Mouse (Mus musculus): Measurements from ENCODE around the gene Tkt.

The Tkt gene

DNA sequence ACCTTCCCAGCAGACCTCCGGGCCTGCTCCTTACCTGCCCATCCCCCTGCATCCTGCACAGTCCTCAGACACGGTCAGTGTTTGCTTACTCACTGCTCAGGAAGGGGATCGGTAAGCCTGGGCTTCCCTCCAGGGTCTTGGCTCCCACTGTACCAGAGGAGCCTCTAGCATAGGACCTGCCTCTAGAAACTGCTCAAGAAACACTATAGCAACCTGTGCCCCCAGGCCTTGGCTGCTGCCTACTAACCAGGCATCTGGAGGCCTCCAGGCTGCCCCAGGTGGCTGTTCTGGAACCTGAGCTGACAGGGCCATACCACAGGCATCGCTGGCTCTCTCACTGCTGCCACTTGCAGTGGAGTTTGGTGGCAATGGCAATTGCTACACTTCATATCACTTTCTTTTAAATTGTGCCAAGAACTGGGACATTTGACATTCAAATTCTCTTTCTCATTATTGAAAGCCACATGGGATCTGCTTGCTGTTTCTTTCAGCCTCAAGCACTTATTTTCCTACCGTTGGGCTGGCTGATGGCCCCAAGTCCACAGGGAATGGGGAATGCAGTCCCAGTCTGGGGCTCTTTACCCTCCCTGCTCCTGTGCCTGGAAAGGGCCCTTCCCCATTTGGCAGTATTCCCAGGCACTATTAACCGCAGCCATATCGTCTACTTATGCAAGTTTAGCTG is 38.8 kb downstream of the Tkt start:
- no peak for DNase-seq

DNA sequence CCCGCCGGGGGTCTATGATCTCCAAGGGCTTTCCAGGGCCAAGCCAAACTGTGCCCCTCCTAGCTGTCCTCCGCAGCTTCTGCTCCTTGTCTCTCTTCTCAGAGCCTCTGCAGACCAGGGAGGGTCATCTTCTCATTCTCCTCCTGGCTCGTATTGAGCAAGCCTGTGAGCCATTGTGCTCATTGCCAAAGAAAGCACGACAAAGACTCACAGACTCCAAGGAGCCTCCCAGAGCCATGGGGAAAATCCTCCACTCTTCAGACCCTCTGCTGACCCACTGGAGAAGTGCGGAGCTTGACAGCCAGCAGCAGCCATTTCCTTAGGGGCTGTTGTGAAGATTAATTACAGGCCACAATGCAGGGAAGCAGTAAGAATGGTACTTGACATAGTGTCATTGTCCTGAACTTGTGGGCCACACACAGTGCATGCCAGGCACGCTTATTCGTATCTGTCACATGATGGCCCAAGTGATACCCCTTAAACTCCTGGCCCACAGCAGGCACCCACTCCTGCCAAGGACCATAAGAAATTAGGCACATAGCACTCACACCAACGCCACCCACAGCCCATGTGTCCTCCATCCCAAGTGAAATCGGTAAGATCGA is 42.0 kb downstream of the Tkt start:
- DNase-seq, result no peak

DNA sequence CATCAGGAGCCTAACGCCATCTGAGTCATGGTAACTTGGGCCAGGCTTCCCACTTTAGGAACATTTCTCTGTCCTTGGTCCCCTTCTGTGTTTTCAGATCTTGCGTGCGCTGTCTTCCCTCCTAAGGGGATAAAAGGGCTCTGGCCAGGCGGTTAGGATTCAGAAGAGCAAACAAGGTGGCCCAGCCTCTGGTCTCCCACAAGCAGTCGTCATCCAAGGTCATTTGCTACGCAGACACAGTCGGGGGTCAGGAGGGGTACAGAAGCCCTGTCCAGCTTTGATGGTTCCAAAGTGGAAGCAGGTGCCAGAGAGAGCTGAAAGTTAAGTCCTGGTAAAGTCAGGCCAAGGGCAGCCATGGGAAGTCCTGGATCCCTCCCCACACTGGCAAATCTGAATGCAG is 42.8 kb downstream of the Tkt start:
- no peak for DNase-seq

DNA sequence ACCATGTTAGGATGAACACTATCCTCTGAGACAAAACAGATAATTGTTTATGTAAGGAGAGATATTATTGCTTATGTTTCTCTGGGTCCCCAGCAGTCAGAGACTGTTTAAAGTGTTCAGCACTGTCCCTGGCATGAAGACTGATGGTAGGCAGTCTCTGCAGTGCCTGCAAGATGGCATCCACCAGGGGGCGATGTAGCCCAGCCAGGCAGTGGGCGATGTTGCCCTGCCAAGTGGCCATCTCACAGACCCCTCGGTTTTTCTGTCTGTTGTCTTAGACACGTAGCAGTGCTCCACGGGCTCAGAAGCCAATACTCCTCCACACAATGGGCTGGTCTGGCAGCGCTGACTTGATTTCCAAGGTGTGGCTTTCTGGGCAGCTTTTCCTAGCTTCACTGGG is 43.3 kb downstream of the Tkt start:
- peak; percentile 80 for DNase-seq

DNA sequence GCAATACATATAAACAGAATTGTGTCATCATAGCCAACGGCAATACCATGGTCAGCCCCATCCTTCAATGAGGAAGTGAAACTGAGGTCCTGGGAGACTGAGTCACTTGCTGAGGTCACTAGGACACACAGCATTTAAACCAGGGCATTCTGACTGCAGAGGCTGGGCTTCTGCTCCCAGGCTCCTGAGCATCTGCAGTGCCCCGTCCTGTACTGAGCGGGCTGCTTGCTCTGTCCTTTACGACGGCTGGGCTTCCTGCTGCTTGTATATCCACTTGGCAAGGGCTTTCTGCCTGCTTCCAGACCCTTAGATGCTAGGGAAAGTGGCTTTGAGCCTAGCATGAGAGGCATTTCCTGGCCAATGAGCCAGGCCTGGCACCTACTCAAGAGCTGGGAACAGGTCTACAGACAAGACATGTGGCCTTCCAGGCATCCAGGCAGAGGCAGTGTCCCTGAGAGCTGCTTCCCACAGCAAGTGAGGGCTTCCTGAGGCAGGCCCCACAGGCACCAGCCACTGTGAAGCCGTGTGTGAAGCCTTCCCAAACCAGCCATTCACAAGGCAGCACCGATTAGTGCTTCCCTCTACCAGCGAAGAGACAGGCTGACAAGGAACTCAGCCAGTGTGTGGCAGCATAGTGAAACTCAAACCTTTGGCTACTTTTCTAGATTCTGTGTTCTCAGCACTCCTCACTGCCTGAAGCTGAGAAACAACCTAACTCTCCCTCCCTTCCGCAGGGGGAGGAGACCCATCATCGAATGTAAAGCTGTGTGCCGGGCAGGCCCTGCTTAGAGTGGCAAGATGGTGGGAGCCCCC is 45.3 kb downstream of the Tkt start:
- no peak for DNase-seq

DNA sequence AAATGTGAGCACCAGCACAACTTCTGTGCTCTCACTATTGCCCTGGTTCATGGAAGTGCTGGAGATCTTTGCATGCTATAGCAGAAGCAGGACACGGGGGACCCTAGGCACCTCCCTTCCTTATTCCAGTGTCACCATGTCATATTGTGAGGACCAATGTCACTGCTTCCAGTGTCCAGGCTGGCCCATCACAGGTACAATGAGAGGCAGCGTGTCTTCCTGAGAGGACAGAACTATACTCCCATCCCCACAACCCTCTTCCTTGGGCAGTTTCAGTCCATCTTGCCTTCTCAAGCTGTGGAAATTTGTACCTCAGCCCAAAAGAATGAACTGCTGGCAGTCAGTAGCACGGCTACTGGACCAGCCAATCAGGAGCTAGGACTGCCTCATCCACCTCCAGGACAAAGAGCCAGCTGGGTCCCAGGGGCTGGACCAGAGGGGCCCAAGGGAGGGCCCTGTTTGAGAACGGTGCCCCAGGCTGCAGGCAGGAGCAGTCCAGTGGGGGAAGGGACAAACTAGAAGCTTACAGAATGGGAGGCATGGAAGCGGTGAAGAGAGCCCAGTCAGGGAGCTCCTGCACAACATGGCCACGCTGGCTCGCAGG is 46.0 kb downstream of the Tkt start:
- DNase-seq, result no peak

DNA sequence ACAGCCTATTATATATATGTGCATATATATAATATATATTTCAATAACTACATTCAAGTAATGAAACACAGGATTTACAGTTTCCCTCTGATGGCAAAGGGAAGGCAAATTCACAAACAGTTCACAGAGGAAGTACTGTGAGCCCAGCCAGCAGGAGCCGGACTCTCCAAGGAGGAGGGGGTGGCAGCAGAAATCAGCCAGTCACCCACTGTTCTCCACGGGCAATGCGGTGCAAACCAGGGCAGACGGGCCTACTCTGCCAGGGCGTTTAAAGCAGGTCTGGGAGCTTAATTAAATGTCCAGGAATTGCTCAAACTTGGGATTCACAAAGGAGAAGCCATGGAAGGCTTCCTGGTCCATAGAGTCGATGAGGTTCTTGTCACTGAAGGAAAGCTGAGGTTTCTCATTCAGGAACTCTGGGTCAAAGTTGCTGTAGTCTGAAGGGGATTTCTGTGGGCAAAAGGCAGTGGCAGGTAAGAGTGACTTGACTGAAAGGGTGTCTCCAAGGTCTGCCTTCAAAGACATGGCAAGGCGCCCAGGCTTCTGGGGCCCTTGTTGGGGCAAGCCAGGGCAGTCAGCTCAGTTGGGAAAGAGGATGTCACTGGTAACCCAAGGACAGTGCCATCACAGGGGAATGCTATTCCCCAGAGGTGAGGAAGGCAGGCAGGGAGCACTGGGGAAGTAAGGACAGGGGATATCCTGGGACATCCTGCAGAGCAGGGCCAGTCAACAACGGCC is 47.6 kb downstream of the Tkt start:
- no peak for DNase-seq

DNA sequence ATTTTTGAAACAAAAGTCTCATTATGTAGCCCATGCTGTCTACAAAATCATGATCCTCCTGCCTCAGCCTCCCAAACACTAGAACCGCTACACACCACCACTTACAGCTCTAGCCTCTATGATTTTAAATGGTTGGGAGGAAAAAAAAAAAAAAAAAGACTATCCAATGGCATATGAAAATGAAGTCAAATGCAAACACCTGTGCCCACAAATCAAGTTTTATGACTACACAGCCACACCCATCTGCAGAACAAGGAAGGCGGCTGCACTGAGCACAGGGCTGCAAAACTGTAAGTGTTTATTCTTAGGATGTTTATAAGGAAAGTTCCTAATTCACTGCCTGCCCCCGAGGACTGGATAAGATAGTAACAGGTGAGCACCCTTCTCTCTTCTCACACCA is 48.2 kb downstream of the Tkt start:
- no peak for DNase-seq

DNA sequence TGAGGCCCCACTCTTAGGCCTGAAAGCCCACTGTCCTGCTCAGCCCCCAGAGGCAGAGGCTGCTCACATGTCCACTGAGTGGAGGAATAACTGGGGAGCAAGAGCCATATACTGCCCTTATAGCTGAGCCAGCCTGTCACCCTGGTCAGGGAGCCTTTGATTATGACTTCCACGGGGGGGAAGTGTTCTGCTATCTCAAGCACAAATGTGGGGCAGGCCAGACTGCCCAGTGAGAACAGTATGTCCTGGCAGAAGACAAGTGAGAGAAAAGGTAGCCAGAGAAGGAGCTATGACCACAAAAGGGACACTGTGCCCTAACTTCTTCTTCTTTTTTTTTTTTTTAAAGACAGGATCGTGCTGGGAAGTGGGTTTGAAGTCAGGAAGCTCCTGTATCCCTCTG is 49.0 kb downstream of the Tkt start:
- DNase-seq, result no peak

DNA sequence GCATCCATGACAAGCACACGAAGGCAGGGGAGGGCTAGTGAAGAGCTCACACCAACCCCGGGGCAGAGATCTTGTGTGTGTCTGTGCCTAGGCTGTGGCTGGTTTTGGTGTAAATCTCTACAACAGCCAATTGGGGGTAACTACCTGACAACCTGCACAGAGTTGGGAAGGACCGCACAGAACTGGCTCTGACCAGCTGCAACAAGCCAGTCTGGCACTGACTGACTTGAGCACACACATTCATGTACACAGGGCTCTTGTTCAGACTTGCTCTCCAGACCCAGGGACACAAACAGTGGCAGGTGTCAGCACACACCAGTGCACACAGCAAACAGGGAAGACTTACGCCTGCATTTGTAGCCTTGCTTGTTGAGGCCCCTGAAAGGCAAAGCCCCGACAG is 58.7 kb downstream of the Tkt start:
- DNase-seq, result no peak

DNA sequence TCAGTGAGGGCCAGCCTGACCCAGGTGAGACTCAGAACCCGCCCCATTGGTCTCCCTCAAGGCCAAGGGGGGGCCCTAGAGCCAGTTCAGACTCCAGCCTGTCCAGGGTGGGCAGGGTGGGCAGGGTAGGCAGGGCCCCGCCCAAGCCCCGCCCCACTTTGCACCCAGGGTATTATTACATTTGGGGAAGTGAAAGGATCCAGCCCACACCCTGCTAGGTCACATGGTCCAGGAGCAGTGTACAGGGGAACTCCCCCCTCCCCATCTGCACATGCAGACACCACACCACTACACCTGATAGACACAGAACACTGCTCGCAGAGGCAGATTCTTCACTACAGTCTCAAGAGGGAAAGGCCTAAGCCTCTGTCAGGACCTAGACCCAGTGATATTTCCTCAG is 59.5 kb downstream of the Tkt start:
- DNase-seq, result no peak

DNA sequence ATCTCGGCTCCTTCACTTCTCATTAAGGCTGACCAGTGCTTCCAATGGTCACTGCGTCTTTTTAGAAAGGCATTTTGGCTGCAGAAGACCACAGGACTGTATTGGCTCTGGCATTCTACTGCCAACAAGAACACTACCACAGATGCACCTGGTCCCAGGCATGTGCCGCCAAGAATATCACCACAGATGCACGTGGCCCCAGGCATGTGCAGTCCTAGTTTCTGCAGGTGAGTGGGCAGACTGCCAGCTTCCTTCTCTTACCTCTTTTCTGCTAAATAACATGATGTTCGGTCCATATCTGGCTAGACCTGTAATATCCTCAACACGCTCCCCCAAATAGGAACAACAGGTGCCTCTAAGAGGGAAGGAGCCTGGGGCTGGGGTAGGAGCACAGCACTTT is 60.0 kb downstream of the Tkt start:
- DNase-seq, result no peak

DNA sequence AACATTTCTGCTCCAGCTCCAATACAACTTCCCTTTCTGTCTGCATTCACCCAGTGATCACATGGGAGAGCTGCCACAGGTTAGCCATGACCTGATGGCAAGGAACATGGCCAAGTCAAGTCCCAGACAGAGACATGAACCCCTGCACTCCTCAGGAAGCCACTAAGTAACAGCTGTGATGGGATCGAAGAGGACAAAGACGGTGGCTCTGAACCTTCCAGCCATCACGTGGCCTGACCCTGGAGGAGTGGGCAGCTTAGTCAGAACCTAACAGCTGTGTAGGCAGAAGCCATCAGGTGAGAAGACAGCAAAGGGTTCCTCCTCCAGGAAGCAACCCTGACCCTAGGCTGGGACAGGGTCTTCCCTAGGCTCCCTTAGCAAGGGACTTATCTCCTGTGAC is 61.3 kb downstream of the Tkt start:
- DNase-seq, result no peak

DNA sequence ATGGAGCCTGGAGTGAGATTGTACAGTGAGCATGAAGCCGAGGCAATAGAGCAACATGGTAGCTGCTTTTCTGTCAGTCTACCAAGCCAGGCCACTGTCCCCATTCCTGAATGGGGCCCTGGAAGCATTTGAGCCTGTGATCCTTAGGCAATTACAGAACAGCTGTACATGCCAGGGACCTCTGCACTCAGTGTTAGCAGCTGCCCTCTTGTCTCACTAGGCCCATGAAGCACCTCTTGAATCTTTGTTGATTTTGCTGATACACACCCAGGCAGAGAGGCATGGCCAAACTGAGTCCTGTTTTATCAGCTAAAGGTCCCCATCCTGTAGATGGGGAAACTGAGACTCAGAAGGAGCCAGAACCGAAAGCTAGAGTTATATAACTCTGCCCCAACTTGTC is 62.1 kb downstream of the Tkt start:
- DNase-seq, result no peak

DNA sequence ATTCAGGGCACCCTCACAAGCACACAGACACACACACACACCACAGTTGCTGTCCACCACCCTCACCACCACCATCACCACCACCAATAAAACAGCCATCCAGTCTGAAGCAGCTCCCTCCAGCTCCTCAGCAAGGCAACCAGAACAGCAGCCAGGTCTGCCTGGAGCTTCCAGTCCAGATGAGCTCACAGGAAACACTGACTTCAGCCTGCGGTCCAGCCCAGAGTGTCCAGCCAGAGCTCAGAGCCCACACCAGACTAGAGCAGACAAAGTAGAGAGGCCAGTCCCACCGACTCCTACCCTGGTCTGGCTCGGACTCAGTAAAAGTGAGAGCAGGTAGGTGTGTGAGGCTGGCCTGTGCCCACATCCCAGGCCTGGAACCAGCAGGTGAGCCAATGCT is 62.8 kb downstream of the Tkt start:
- no peak for DNase-seq

DNA sequence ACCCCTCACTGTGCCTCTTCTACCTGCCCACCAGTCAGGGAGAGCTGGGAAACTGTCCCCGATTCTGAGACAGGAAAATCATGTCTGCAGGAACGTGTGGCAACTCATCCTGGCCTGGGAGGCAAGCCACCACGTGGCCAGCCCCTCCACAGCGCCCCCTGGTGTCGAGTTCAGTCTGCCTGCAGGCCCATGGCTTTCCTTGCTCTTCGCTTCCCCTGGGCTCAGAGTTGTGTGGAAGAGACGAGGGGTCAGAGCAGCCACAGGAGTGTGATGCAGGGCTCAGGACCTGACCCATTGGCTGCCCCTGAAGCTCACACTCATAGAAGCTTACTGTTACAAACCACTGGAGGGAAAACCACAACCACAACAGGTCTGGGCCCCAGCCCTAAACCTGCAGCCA is 64.4 kb downstream of the Tkt start:
- DNase-seq, result peak; percentile 83

DNA sequence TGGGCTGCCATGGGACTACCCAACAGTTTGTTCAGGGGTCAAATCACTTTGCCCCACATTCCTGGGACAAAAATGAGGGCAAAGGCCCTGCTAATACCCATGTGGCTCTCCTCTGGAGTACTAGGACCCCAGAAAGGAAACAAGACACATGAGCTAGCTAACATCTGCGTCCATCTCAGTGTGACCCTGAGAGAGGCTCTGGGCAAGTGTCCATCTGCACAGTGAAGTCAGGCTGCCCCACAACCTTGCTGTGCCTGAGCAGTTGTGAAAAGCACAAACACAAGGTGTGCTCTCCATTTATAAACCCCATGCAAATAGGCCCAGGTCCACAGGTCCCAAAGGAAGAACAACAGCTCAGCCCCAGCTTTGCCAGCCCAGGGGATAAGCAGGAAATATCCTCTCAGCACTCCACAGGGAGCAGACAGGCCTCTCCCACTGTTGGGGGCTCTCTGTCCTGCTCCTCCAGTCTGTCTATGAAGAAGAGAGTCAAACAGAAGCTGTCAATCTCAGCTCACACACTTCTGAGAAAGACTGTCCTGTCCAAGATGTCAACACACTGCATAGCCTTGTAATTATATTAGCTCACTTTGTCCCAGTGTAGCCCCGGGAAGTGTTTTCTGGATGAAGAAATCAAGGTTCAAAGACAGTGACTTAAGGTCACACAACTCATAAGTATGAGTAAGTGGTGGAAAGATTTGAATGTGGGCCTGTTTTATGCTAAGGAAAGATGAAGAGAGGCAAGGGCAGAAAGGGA is 65.0 kb downstream of the Tkt start:
- DNase-seq, result no peak

DNA sequence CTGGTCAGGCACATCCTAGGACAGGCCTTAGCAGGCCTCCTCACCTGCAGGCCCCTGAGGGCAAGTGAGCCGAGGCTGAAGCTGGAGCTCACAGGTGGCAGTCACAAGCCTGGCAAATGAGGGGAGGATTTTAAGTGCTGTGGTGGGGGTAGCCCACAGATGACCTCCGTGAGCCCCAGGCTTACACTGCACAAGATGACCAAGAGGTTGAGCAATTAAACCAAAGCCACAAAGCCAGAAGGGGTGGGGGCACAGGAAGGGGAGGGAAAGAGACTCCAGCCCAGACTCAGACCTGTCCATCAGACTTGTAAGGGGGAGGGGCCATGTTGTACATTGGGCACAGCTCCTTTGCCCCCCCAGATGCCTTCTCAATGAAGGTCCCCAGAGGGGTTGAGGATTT is 68.6 kb downstream of the Tkt start:
- DNase-seq, result no peak

DNA sequence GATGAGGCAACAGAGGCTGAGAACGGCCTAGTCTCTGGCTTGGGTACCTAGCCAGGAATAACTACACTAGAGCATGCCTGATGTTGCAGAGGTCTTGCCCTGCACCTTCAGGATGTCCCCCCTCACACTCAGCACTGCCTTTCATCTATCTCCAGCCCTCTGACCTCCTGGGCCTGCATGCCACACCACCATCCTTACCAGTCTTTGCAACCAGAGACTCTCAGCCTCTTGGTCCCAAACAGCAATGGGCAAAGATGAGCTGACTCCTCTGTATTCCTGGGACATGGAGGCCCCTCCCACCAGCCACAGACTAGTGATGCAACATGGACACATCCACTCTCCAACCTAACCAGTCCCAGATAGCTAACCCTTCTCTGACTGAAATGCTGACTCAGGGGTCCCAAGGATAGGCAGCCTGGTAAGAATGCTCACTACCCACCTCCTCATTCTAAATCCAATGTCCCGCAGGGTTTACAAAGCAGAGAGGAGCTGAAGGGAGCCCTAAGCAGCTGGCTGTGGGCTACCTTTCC is 70.7 kb downstream of the Tkt start:
- DNase-seq, result no peak

DNA sequence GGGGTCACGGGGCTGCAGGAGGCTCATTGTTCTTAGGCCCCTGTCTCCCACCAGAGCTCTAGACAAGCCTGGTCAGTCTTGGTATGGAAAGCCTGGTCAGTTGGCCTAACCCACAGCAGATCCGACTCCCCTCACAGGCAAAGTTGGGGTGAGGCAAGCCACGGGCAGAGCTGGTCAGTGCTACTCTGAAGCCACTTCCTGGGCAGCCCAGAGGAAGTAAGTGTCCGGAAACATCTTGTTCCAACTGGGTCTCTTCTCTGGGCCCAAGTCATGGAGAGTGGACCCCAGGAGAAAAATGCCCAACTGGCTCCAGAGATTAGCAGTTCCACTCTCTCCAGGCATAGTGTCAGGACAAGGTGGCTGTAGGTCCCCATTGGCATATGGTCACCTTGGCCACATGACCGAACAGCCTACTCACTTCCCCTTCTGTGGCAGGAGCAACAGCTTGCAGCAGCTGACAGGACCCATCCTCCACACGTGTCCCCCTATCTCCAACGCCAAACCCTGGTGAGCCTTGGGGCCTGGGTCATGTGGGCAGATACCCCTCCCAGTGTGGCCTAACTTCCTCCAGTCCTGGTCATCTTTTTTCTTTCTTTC is 71.9 kb downstream of the Tkt start:
- DNase-seq, result peak; percentile 23

DNA sequence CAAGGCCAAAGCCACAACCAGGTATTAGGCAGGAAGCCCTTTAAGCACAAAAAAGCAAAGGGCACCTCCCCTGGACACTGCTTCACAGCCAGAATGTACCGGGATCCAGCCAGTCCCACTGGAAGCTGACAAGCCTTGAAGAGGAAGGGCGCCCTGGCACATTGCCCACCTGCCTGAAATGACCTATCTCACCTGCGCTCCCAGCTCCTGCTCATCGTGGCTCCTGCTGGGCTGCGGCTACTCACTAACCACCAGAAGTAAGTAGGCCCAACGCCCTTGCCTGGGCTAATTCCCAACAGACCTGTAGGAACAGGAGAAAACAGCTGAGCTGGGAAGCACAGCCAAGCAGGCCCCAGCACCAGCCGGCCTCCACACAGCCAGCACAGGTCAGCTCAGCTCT is 74.0 kb downstream of the Tkt start:
- no peak for DNase-seq

DNA sequence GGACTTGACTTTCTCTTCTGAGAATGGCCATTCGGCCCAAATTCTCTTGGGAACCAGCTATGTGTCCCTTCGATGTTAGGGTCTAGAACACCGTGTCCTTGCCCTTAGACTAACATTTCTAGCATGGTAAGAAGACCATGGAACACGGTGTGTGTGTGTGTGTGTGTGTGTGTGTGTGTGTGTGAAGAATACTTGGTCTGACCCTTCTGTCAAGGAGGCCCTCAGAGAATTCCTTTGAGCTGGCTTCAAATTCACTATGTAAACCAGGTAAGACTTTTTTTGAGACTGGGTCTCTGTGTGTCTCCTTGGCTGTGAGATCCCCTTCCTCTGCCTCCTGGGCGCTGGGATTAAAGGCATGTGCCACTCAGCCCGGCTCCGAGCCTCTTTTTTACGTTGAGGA is 74.4 kb downstream of the Tkt start:
- DNase-seq, result no peak

Measured in liver (tissue).